Mouse (Mus musculus): ENCODE results near the gene Dcaf17. TPM values are rescaled to one million over a fixed set of nuclear protein-coding genes. Genes with fewer than 3 reads are reported as not detected.

Gene Dcaf17
- polyA plus RNA-seq, 1 experiment: 5.0 TPM

GRCm38 (mm10) chr2:71121406-71121805 is 66.3 kb downstream of the Dcaf17 start:
- DNase-seq (ENCODE audit: low read depth): no peak

GRCm38 (mm10) chr2:71122268-71123029 is 67.3 kb downstream of the Dcaf17 start:
- DNase-seq (ENCODE audit: low read depth): no peak

GRCm38 (mm10) chr2:71123591-71123990 is 68.5 kb downstream of the Dcaf17 start:
- DNase-seq (ENCODE audit: low read depth): no peak

- DNase-seq (ENCODE audit: low read depth): no peak
These were observed 72.8 kb downstream of the Dcaf17 start for GRCm38 (mm10) chr2:71127779-71128534.

- no peak for DNase-seq (ENCODE audit: low read depth)
These were observed 75.2 kb downstream of the Dcaf17 start for GRCm38 (mm10) chr2:71130366-71130765.

- DNase-seq (ENCODE audit: low read depth): no peak
These were observed 76.9 kb downstream of the Dcaf17 start for GRCm38 (mm10) chr2:71131866-71132496.

- DNase-seq (ENCODE audit: low read depth): no peak
These were observed 78.9 kb downstream of the Dcaf17 start for GRCm38 (mm10) chr2:71134041-71134505.

- DNase-seq (ENCODE audit: low read depth): no peak
These were observed 79.7 kb downstream of the Dcaf17 start for GRCm38 (mm10) chr2:71134836-71135235.

- no peak for DNase-seq (ENCODE audit: low read depth)
These were observed 85.5 kb downstream of the Dcaf17 start for GRCm38 (mm10) chr2:71140622-71141021.

GRCm38 (mm10) chr2:71142410-71142809 is 87.3 kb downstream of the Dcaf17 start:
- no peak for DNase-seq (ENCODE audit: low read depth)

- DNase-seq (ENCODE audit: low read depth): no peak
These were observed 90.7 kb downstream of the Dcaf17 start for GRCm38 (mm10) chr2:71145853-71146252.

GRCm38 (mm10) chr2:71146266-71146665 is 91.1 kb downstream of the Dcaf17 start:
- DNase-seq (ENCODE audit: low read depth): no peak

GRCm38 (mm10) chr2:71147816-71148215 is 92.7 kb downstream of the Dcaf17 start:
- no peak for DNase-seq (ENCODE audit: low read depth)

Other genes with a start within 250 kb of the Dcaf17 start
- gene Tlk1, start 229.6 kb upstream of the Dcaf17 start, polyA plus RNA-seq (2012; rRNA removed): 14.1 and 19.8 TPM in 2 replicates
- gene Mettl8, start 255 bp downstream of the Dcaf17 start, polyA plus RNA-seq (2012; rRNA removed): 5.4 and 8.3 TPM in 2 replicates
- gene Cybrd1, start 62.6 kb downstream of the Dcaf17 start, polyA plus RNA-seq (2012; rRNA removed): 1.1 and 1.6 TPM in 2 replicates
- 27.5 and 32.5 TPM in 2 replicates for gene Dync1i2, start 156.4 kb downstream of the Dcaf17 start, polyA plus RNA-seq (2012; rRNA removed)